Mouse (Mus musculus) cerebellum, adult 2 months (tissue): ENCODE measurements around the gene Akap9.

Experiments used
- CTCF ChIP-seq: fragments of 200-500 bp; IDR thresholded peaks from 2 replicates; pipeline ENCODE4 v1.5.1; 2011; ENCODE audit warnings: low read depth, mild to moderate bottlenecking, control low read depth, low read length, moderate library complexity, borderline replicate concordance; ENCODE audit not compliant: insufficient read depth
- POLR2A ChIP-seq: fragments of 200-500 bp; IDR thresholded peaks from 2 replicates; pipeline ENCODE4 v1.6.1; 2011; ENCODE audit warnings: low read length, control low read depth, borderline replicate concordance; ENCODE audit not compliant: insufficient read depth

DNA sequence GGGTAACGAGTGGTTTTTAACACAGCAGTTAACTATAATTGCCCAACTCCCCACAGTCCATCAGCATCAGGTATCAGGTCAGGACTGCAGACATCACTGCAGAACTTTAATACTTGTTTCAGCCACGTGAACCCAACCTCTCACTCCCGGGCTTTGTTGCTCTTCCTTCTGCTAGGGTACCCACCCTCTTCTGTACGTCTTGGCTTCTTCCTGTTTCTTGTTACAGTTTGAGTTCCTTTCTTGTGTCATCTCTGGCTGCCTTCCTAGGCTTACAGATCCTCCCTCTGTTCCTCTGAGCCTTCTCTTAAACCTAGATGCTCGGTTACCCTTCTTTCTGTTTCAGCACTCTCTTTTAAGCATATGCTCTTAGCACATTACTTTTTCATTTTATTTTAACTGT lies 45.9 kb downstream of the Akap9 start:
- TF ChIP-seq POLR2A: no peak
- no peak for TF ChIP-seq CTCF
